Comparison of ENCODE assay signal across 11 mouse cellular contexts in the genomic region with DNA sequence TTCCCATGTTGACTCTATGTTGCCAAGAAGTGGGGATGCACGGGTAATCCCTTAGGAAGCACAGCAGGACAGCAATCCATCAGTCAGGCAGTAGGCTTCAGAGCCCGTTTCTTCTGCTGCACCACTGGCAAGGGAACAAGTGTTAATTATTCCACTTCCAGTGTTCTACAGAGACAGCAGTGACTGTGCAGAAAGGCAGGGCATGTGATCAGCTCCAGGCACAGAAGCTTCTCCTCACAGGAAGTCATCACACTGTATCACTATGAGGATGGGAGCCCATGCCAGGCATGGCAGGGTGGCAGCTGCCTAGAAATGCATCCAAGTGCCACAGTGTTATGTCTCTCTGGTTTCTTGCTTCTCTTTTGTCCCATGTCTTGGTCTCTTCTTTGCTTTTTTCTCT. TPM values are rescaled to one million over a fixed set of nuclear protein-coding genes. Genes with fewer than 3 reads are reported as not detected.
DNase-seq lines count a peak whose midpoint lies in the region; ATAC-seq and TF ChIP-seq lines count a peak whose summit lies in the region.
"Had no signal": no experiment of that assay in that cellular context is flagged by ENCODE, and none has a peak within 500 bp of the region (broad histone marks: within the 10 kb centered on the region; RNA-seq: fewer than 3 reads in every experiment).

No protein-coding gene starts in this region.

- no peaks in the 10 kb centered on the region for H3K36me3 ChIP-seq in midbrain, postnatal 0 days (ENCODE audit: insufficient read depth, low read length)
- H3K36me3 ChIP-seq in midbrain, embryonic 16.5 days (ENCODE audit: control insufficient read depth, insufficient read depth, low read length): no peaks in the 10 kb centered on the region

- H3K27ac ChIP-seq in midbrain, postnatal 0 days (ENCODE audit: low read depth, low read length): no peak overlapping the region
- no peak overlapping the region for H3K27ac ChIP-seq in midbrain, embryonic 16.5 days (ENCODE audit: low read length)

- H3K4me1 ChIP-seq in midbrain, postnatal 0 days (ENCODE audit: insufficient read depth, low read length): no peaks in the 10 kb centered on the region
- no peaks in the 10 kb centered on the region for H3K4me1 ChIP-seq in midbrain, embryonic 16.5 days (ENCODE audit: control insufficient read depth, insufficient read depth, low read length)

- DNase-seq in midbrain, postnatal 0 days (ENCODE audit: low spot score): peak; percentile 65
- DNase-seq in frontal cortex, adult 2 months (ENCODE audit: extremely low spot score in 1 of 2, low spot score in 1 of 2): peak; percentile 80 to 84
- peak; percentile 73 to 77 for DNase-seq in left cerebral cortex, adult 18-20 months (ENCODE audit: low spot score in 2 of 2)
- peak; percentile 89 for DNase-seq in telencephalon, adult 2 months (ENCODE audit: low read depth, low spot score)
- no peak for DNase-seq in kidney, adult 9 months
- no peak for DNase-seq in embryo, embryonic 10.5 days (ENCODE audit: low spot score)
- DNase-seq in ovary, postnatal 10 days (ENCODE audit: low spot score): no peak
- DNase-seq: kidney, postnatal 4 days; lung, adult 18-20 months; thymus, postnatal 4 days had no signal

- TF ChIP-seq CTCF in midbrain, postnatal 0 days (IDR thresholded peaks at IDR 0.05): no peak

- H3K4me3 ChIP-seq in midbrain, postnatal 0 days (ENCODE audit: low read depth, low read length): no peak overlapping the region
- no peak overlapping the region for H3K4me3 ChIP-seq in midbrain, embryonic 16.5 days (ENCODE audit: low read depth, low read length)

- peak; percentile 66; the same call in 1 of the 2 replicates for ATAC-seq in midbrain, postnatal 0 days (ENCODE audit: low FRiP score)
- no peak for ATAC-seq in midbrain, embryonic 16.5 days

- no peaks in the 10 kb centered on the region for H3K9me3 ChIP-seq in midbrain, postnatal 0 days (ENCODE audit: low read length)
- no peaks in the 10 kb centered on the region for H3K9me3 ChIP-seq in midbrain, embryonic 16.5 days (replicated peaks; ENCODE audit: control insufficient read depth, low read length, poor library complexity, severe bottlenecking)

- no peak overlapping the region for H3K4me2 ChIP-seq in midbrain, postnatal 0 days (ENCODE audit: low read depth, low read length, poor library complexity, severe bottlenecking)
- no peak overlapping the region for H3K4me2 ChIP-seq in midbrain, embryonic 16.5 days (ENCODE audit: low read length)

- 40% methylated on average over 2 of the region's 2 CpGs for WGBS in midbrain, postnatal 0 days
- 28% methylated on average over 2 of the region's 2 CpGs for WGBS in midbrain, embryonic 16.5 days

- no peak overlapping the region for H3K9ac ChIP-seq in midbrain, postnatal 0 days (replicated peaks; ENCODE audit: low read length, poor library complexity, severe bottlenecking)
- H3K9ac ChIP-seq in midbrain, embryonic 16.5 days (ENCODE audit: low read depth, low read length): no peak overlapping the region

- H3K27me3 ChIP-seq in midbrain, postnatal 0 days (ENCODE audit: insufficient read depth, low read length): no peaks in the 10 kb centered on the region
- H3K27me3 ChIP-seq in midbrain, embryonic 16.5 days (ENCODE audit: control insufficient read depth, insufficient read depth, low read depth, low read length): no peaks in the 10 kb centered on the region

RNA-seq across cellular contexts. Expression of gene Trib2, which starts 57.9 kb away (rescaled TPM):
- total RNA-seq in midbrain, postnatal 0 days (2014; rRNA removed): 185 and 189 TPM in 2 replicates
- polyA plus RNA-seq in midbrain, postnatal 0 days (2015; fragmentation: Nextera tagmentation; extraction: Ambion mirVana): 110 and 112 TPM in 2 replicates
- polyA plus RNA-seq in midbrain, embryonic 16.5 days (2015; fragmentation: Nextera tagmentation; extraction: Ambion mirVana): 146 and 148 TPM in 2 replicates
- 25.3 and 29.4 TPM in 2 replicates for polyA plus RNA-seq in frontal cortex, adult 2 months (2012; rRNA removed)
- 10 to 100 TPM; 50.1 to 52.9 TPM for total RNA-seq in left cerebral cortex, adult 18-20 months (2021)

Comparison
In these comparisons a context has a peak if more than half of its experiments do, and no peak if none do; other contexts are left out.
1. DNase-seq: peak in midbrain, postnatal 0 days (single experiment), frontal cortex, adult 2 months (2 of 2), left cerebral cortex, adult 18-20 months (2 of 2) and telencephalon, adult 2 months (single experiment); none in kidney, adult 9 months (single experiment), embryo, embryonic 10.5 days (single experiment) and ovary, postnatal 10 days (single experiment).